Mouse (Mus musculus) limb, embryonic 13.5 days (tissue): ENCODE measurements around the gene Aldh1l1. TPM values are rescaled to one million over a fixed set of nuclear protein-coding genes. Genes with fewer than 3 reads are reported as not detected.

Source experiments
- ATAC-seq: fragments of 200-750 bp; cut with Nextera tagmentation; 2 replicates; pipeline ENCODE4 v1.8.0; 2017; ENCODE audit warnings: low read depth, moderate number of reproducible peaks, moderate TSS enrichment; ENCODE audit not compliant: low FRiP score
- H3K27ac ChIP-seq: fragments of 300-500 bp; sonication (generic); 2 replicates; pipeline ENCODE4 v1.5.1; 2015; ENCODE audit warnings: inconsistent platforms, mild to moderate bottlenecking, moderate library complexity
- H3K27me3 ChIP-seq: fragments of 300-500 bp; sonication (generic); 2 replicates; pipeline ENCODE4 v1.6.1; 2015; ENCODE audit warnings: mild to moderate bottlenecking, inconsistent platforms
- H3K36me3 ChIP-seq: fragments of 300-500 bp; sonication (generic); 2 replicates; pipeline ENCODE4 v1.6.1; 2015; ENCODE audit warnings: inconsistent platforms, mild to moderate bottlenecking, moderate library complexity
- H3K4me1 ChIP-seq: fragments of 300-500 bp; sonication (generic); 2 replicates; pipeline ENCODE4 v1.6.1; 2015; ENCODE audit warnings: inconsistent platforms
- H3K4me2 ChIP-seq: fragments of 300-500 bp; sonication (generic); replicated peaks from 2 replicates; pipeline ENCODE4 v1.6.1; 2015; ENCODE audit warnings: inconsistent platforms, mild to moderate bottlenecking, moderate library complexity
- H3K4me3 ChIP-seq: fragments of 300-500 bp; sonication (generic); 2 replicates; pipeline ENCODE4 v1.5.1; 2015; ENCODE audit warnings: moderate library complexity, mild to moderate bottlenecking, inconsistent platforms
- H3K9ac ChIP-seq: fragments of 300-500 bp; sonication (generic); 2 replicates; pipeline ENCODE4 v1.6.1; 2015; ENCODE audit warnings: mild to moderate bottlenecking, inconsistent platforms
- H3K9me3 ChIP-seq: fragments of 300-500 bp; sonication (generic); 2 replicates; pipeline ENCODE4 v1.6.1; 2016; ENCODE audit warnings: inconsistent platforms
- WGBS: fragments of 180-500 bp; shearing (Covaris S2); methylation state at CpG from one replicate; pipeline ENCODE4 v1.1.7; 2015; 5-methylcytosine and 5-hydroxymethylcytosine counted together
- polyA plus RNA-seq: library from polyadenylated mRNA; unstranded; fragments of >200 nt; fragmentation: Nextera tagmentation; extraction: Ambion mirVana; gene quantifications from 2 replicates; pipeline ENCODE4 v1.2.1, GENCODE M21; 2015

Gene Aldh1l1
- polyA plus RNA-seq, 1 experiment from 2014 or later, result 2.4 TPM

GRCm38 (mm10) chr6:90618821-90619636 is 132.8 kb downstream of the Aldh1l1 start:
- Histone ChIP-seq H3K36me3 (no peaks in the 10 kb centered on the region), H3K9ac (no peak overlapping the region), H3K27me3 (no peaks in the 10 kb centered on the region), H3K4me3 (no peak overlapping the region), H3K27ac (no peak overlapping the region), H3K9me3 (no peaks in the 10 kb centered on the region), H3K4me1 (peaks cover 11% of the 10 kb centered on the region), H3K4me2 (no peak overlapping the region)
- ATAC-seq, result no peak
- 84% methylated on average over 19 of the region's 19 CpGs for WGBS

GRCm38 (mm10) chr6:90619936-90620335 is 133.7 kb downstream of the Aldh1l1 start:
- Histone ChIP-seq H3K9ac (no peak overlapping the region), H3K4me2 (no peak overlapping the region), H3K4me3 (no peak overlapping the region), H3K9me3 (no peaks in the 10 kb centered on the region), H3K27ac (no peak overlapping the region), H3K27me3 (no peaks in the 10 kb centered on the region), H3K4me1 (0 out of 2 replicates have a peak, but pooled peaks cover 2% of the 10 kb centered on the region), H3K36me3 (no peaks in the 10 kb centered on the region)
- WGBS, result 72% methylated on average over 5 of the region's 5 CpGs
- ATAC-seq, result no peak

DNA sequence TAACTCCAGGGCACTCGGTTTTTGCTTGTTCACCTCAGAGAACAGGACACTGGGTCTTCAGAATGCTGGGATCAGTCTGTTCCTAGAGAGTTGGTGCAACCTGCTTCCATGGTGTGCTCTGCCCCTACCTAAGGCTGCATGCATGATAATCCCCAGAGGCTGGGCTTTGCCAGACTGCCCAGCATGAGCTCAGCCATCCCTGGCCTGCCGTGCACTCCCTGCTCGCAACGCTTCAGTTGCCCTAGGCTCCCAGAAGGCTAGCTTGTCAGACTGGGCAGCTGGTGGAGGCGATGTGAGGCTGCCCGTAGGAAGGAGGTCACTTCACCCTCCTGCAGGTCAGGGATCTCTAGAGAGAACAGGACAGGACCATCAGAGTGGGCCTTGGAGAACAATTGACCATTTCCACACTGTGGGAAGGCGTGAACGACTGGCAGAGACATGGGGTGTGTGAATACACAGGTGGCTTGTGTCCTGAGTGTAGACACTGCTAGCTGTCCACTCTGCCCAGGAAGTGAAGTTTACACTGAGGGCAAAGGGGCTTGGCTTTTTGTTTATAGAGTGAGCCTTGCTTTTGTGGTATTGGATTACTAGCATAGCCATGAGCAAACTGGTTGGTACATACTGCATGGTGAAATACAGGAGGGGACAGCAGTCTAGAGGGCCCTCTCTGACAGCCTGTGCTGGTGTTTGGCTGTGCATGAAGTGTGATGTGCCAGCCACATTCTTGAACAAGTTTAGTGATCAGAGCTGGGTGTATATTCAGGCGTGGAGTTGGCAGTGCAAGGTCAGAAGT is 134.8 kb downstream of the Aldh1l1 start:
- H3K4me3 ChIP-seq, result no peak overlapping the region
- H3K9me3 ChIP-seq, result no peaks in the 10 kb centered on the region
- H3K4me1 ChIP-seq, result no peaks in the 10 kb centered on the region
- no peaks in the 10 kb centered on the region for H3K36me3 ChIP-seq
- H3K9ac ChIP-seq, result no peak overlapping the region
- H3K27me3 ChIP-seq, result no peaks in the 10 kb centered on the region
- WGBS, result 59% methylated on average over 9 of the region's 9 CpGs
- H3K4me2 ChIP-seq, result no peak overlapping the region
- ATAC-seq, result no peak
- H3K27ac ChIP-seq, result no peak overlapping the region

GRCm38 (mm10) chr6:90621584-90621890 is 135.3 kb downstream of the Aldh1l1 start:
- no peak for ATAC-seq
- no peaks in the 10 kb centered on the region for H3K4me1 ChIP-seq
- no peaks in the 10 kb centered on the region for H3K36me3 ChIP-seq
- no peak overlapping the region for H3K4me3 ChIP-seq
- 80% methylated on average over 6 of the region's 6 CpGs for WGBS
- H3K27me3 ChIP-seq, result no peaks in the 10 kb centered on the region
- H3K27ac ChIP-seq, result no peak overlapping the region
- H3K9ac ChIP-seq, result no peak overlapping the region
- H3K9me3 ChIP-seq, result no peaks in the 10 kb centered on the region
- H3K4me2 ChIP-seq, result no peak overlapping the region

DNA sequence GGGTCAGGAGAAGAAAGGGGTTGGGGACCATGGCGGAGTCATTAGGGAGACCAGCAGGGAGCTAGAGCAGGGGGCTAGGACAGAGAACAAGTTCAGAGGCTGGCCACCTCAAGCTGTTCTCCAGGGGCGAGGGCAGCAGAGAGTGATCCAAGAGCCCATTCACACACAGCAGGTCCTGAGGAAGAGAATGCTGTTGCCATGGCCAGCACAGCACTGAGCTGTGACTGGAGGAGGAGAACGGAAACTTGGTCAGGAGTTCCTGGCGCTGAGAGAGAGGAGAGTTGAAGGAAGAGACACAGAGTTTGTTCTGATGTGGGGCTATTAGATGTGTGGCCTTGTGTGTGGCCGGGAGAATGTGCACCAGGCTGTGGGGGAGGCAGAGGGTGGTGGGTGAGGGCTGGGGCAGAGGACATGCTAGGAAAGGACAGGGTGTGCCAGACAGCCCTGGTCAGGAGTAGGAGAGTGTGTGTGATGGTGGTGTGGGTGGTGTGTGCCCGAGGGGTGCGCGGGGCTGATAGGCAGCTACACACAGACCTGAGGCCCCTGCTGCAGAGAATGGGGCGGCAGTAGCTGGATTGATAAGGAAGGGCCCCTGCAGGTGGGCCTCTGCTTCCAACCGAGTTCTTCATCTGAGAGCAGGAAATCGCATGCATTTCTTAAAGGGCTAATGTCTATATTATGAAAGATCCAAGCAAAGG is 136.7 kb downstream of the Aldh1l1 start:
- no peaks in the 10 kb centered on the region for H3K9me3 ChIP-seq
- H3K4me2 ChIP-seq, result no peak overlapping the region
- no peak overlapping the region for H3K9ac ChIP-seq
- no peak for ATAC-seq
- no peaks in the 10 kb centered on the region for H3K27me3 ChIP-seq
- no peaks in the 10 kb centered on the region for H3K4me1 ChIP-seq
- H3K36me3 ChIP-seq, result no peaks in the 10 kb centered on the region
- H3K27ac ChIP-seq, result no peak overlapping the region
- no peak overlapping the region for H3K4me3 ChIP-seq
- 57% methylated on average over 11 of the region's 11 CpGs for WGBS

DNA sequence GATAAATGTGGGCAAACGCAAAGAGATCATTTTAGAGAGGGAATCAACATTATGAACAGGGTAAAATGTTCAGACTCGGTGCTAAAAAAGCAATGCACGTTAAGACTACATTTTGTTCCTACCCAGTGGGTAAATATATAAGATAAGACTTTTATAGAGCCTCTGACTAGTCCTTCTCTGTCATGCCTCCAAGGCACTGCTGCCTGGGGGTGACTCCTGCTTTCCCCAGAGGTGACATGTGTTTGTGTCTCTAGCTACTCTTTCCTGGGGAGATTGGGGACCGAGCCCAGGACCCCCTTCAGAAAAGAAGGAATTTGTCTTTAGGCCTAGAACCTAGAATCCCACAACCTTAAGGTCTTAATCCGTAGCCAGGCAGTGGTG is 137.2 kb downstream of the Aldh1l1 start:
- no peak overlapping the region for H3K9ac ChIP-seq
- H3K27ac ChIP-seq, result no peak overlapping the region
- no peaks in the 10 kb centered on the region for H3K36me3 ChIP-seq
- WGBS, result 82% methylated on average over 5 of the region's 5 CpGs
- H3K9me3 ChIP-seq, result no peaks in the 10 kb centered on the region
- H3K4me1 ChIP-seq, result no peaks in the 10 kb centered on the region
- no peak for ATAC-seq
- H3K27me3 ChIP-seq, result no peaks in the 10 kb centered on the region
- no peak overlapping the region for H3K4me2 ChIP-seq
- H3K4me3 ChIP-seq, result no peak overlapping the region

DNA sequence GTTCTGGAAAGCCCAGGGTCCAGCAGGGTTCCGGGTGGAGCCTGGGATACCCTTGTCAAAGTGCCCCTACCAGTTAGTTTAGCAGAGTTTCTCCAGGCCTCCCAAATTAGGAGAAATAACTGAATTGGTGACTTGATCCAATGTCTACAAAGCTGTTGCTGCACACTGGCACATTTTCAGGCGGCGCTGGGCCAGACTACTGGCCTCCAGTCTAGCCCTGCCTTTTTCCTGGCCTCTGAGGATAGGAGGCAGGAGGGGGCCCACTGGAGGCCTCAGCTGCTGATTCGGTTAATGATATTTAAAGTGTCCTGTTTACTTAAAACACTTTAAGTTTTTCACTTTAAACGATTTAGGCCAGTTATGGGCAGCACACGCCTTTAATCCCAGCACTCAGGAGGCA is 138.0 kb downstream of the Aldh1l1 start:
- 74% methylated on average over 6 of the region's 6 CpGs for WGBS

DNA sequence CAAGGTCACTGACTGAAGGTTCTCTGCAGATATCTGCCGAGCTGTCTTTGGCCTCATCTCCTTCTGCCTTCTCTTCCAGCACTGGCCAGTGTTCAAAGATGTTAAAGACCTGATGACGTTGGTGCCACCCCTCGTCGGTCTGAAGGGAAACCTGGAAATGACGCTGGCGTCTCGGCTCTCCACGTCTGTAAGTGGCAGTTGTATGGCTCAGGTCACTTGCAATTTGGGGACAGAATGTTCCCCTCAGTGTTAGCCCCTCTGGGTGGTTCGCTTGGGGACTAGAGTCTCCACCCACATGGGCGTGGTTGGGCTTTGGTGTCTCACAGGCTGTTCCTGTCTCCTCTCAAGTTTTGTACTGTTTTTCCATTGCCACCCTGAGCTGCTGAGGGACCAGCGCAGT is 138.5 kb downstream of the Aldh1l1 start:
- no peak for ATAC-seq
- H3K36me3 ChIP-seq, result no peaks in the 10 kb centered on the region
- no peak overlapping the region for H3K9ac ChIP-seq
- H3K4me2 ChIP-seq, result no peak overlapping the region
- H3K27ac ChIP-seq, result no peak overlapping the region
- no peaks in the 10 kb centered on the region for H3K4me1 ChIP-seq
- no peaks in the 10 kb centered on the region for H3K27me3 ChIP-seq
- H3K4me3 ChIP-seq, result no peak overlapping the region
- 68% methylated on average over 11 of the region's 11 CpGs for WGBS
- H3K9me3 ChIP-seq, result no peaks in the 10 kb centered on the region

More for the DNA sequence above, 138.0 kb downstream of the Aldh1l1 start:
- Histone ChIP-seq H3K4me3 (no peak overlapping the region), H3K9ac (no peak overlapping the region), H3K9me3 (no peaks in the 10 kb centered on the region), H3K4me2 (no peak overlapping the region), H3K36me3 (no peaks in the 10 kb centered on the region), H3K4me1 (no peaks in the 10 kb centered on the region), H3K27me3 (no peaks in the 10 kb centered on the region), H3K27ac (no peak overlapping the region)
- no peak for ATAC-seq

GRCm38 (mm10) chr6:90625207-90625994 is 139.2 kb downstream of the Aldh1l1 start:
- Histone ChIP-seq H3K27me3 (no peaks in the 10 kb centered on the region), H3K4me2 (no peak overlapping the region), H3K27ac (no peak overlapping the region), H3K9ac (no peak overlapping the region), H3K4me3 (no peak overlapping the region), H3K36me3 (no peaks in the 10 kb centered on the region), H3K9me3 (no peaks in the 10 kb centered on the region), H3K4me1 (no peaks in the 10 kb centered on the region)
- no peak for ATAC-seq
- 77% methylated on average over 7 of the region's 7 CpGs for WGBS

GRCm38 (mm10) chr6:90627556-90627955 is 141.3 kb downstream of the Aldh1l1 start:
- Histone ChIP-seq H3K4me2 (no peak overlapping the region), H3K4me3 (no peak overlapping the region), H3K36me3 (no peaks in the 10 kb centered on the region), H3K27me3 (no peaks in the 10 kb centered on the region), H3K9ac (no peak overlapping the region), H3K9me3 (no peaks in the 10 kb centered on the region), H3K4me1 (no peaks in the 10 kb centered on the region), H3K27ac (no peak overlapping the region)
- 78% methylated on average over 4 of the region's 4 CpGs for WGBS
- ATAC-seq, result no peak

DNA sequence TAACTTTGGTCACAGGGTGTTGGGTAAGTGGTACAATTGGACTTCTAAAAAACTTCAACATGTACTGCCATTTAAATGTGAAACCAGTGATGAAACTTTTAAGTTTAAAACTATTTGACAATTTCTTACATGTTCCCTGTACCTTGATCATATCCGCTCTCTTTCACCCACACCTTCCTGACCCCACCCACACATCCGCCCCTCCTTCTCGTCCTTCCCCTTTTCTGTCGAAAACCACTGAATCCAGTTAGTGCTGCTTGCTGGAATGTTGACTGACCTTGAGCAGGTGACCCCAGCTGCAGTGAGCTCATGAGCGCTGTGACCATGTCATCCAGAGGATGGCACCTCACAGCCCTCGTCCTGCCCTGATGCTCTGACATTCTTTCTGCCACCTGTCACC is 143.3 kb downstream of the Aldh1l1 start:
- WGBS, result 80% methylated on average over 6 of the region's 6 CpGs
- Histone ChIP-seq H3K36me3 (no peaks in the 10 kb centered on the region), H3K9ac (no peak overlapping the region), H3K4me3 (no peak overlapping the region), H3K9me3 (no peaks in the 10 kb centered on the region), H3K4me1 (no peaks in the 10 kb centered on the region), H3K4me2 (no peak overlapping the region), H3K27me3 (no peaks in the 10 kb centered on the region), H3K27ac (no peak overlapping the region)
- ATAC-seq, result no peak

GRCm38 (mm10) chr6:90630427-90630826 is 144.2 kb downstream of the Aldh1l1 start:
- H3K27ac ChIP-seq, result no peak overlapping the region
- no peak overlapping the region for H3K4me2 ChIP-seq
- no peak overlapping the region for H3K9ac ChIP-seq
- no peak overlapping the region for H3K4me3 ChIP-seq
- WGBS, result 91% methylated on average over 7 of the region's 7 CpGs
- no peaks in the 10 kb centered on the region for H3K27me3 ChIP-seq
- H3K4me1 ChIP-seq, result no peaks in the 10 kb centered on the region
- no peak for ATAC-seq
- H3K36me3 ChIP-seq, result no peaks in the 10 kb centered on the region
- H3K9me3 ChIP-seq, result no peaks in the 10 kb centered on the region
